Mouse (Mus musculus) regulatory T cell (primary cell): Measurements from ENCODE around the gene Fads3.

ENCODE experiments used
- in situ Hi-C: fragments of 300-600 bp; cut with MboI, MseI; formaldehyde crosslinking; loops from one replicate; pipeline ENCODE4 v1.15.1; 2025; ENCODE audit warnings: high pct_unique_total_duplicates

Gene Fads3

GRCm38 (mm10) chr19:10066189-10066500 is 24.8 kb downstream of the Fads3 start:
- in situ Hi-C loops = no loop called here

- in situ Hi-C loops = no loop called here
Measured at GRCm38 (mm10) chr19:10066502-10066901, 25.1 kb downstream of the Fads3 start.

GRCm38 (mm10) chr19:10067701-10068100 is 26.3 kb downstream of the Fads3 start:
- in situ Hi-C loops = no loop called here

GRCm38 (mm10) chr19:10070186-10070980 is 29.0 kb downstream of the Fads3 start:
- in situ Hi-C loops = no loop called here

- in situ Hi-C loops = no loop called here
Measured at GRCm38 (mm10) chr19:10071166-10071565, 29.8 kb downstream of the Fads3 start.

- in situ Hi-C loops = no loop called here
Measured at GRCm38 (mm10) chr19:10071892-10072291, 30.5 kb downstream of the Fads3 start.

- in situ Hi-C loops = no loop called here
Measured at GRCm38 (mm10) chr19:10073145-10073544, 31.8 kb downstream of the Fads3 start.

GRCm38 (mm10) chr19:10078392-10078791 is 37.0 kb downstream of the Fads3 start:
- in situ Hi-C loops = loop anchor here (25.0 kb wide), 1 partner anchor 1066 kb away; no protein-coding TSS in a partner anchor

- in situ Hi-C loops = loop anchor here (25.0 kb wide), 1 partner anchor 1068 kb away; no protein-coding TSS in a partner anchor
Measured at GRCm38 (mm10) chr19:10080384-10080783, 39.0 kb downstream of the Fads3 start.

GRCm38 (mm10) chr19:10082105-10082504 is 40.7 kb downstream of the Fads3 start:
- in situ Hi-C loops = loop anchor here (25.0 kb wide), 1 partner anchor 1070 kb away; no protein-coding TSS in a partner anchor

- in situ Hi-C loops = loop anchor here (25.0 kb wide), 1 partner anchor 1073 kb away; no protein-coding TSS in a partner anchor
Measured at GRCm38 (mm10) chr19:10085454-10085853, 44.1 kb downstream of the Fads3 start.

GRCm38 (mm10) chr19:10086976-10087375 is 45.6 kb downstream of the Fads3 start:
- in situ Hi-C loops = loop anchor here (25.0 kb wide), 1 partner anchor 1075 kb away; no protein-coding TSS in a partner anchor

- in situ Hi-C loops = loop anchor here (25.0 kb wide), 1 partner anchor 1082 kb away; no protein-coding TSS in a partner anchor
Measured at GRCm38 (mm10) chr19:10093829-10094228, 52.5 kb downstream of the Fads3 start.

GRCm38 (mm10) chr19:10094695-10095094 is 53.3 kb downstream of the Fads3 start:
- in situ Hi-C loops = loop anchor here (25.0 kb wide), 1 partner anchor 1082 kb away; no protein-coding TSS in a partner anchor

- in situ Hi-C loops = loop anchor here (25.0 kb wide), 1 partner anchor 1084 kb away; no protein-coding TSS in a partner anchor
Measured at GRCm38 (mm10) chr19:10096371-10096876, 55.1 kb downstream of the Fads3 start.

- in situ Hi-C loops = loop anchor here (25.0 kb wide), 1 partner anchor 1086 kb away; no protein-coding TSS in a partner anchor
Measured at GRCm38 (mm10) chr19:10097826-10098225, 56.5 kb downstream of the Fads3 start.

- in situ Hi-C loops = loop anchor here (5.0 to 10.0 kb wide), 2 partner anchors 107 to 1894 kb away; no protein-coding TSS in a partner anchor
Measured at GRCm38 (mm10) chr19:10100631-10101071, 59.3 kb downstream of the Fads3 start.

- in situ Hi-C loops = loop anchor here (5.0 to 10.0 kb wide), 2 partner anchors 106 to 1893 kb away; no protein-coding TSS in a partner anchor
Measured at GRCm38 (mm10) chr19:10101341-10102053, 60.1 kb downstream of the Fads3 start, which contains the start of gene Fads2. Gene Fads2, minus strand, starts transcription at chr19:10101746.

GRCm38 (mm10) chr19:10102054-10102700 is 60.8 kb downstream of the Fads3 start:
- in situ Hi-C loops = loop anchor here (5.0 to 10.0 kb wide), 2 partner anchors 105 to 1893 kb away; no protein-coding TSS in a partner anchor

- in situ Hi-C loops = loop anchor here (5.0 to 10.0 kb wide), 2 partner anchors 103 to 1891 kb away; no protein-coding TSS in a partner anchor
Measured at GRCm38 (mm10) chr19:10104234-10104633, 62.9 kb downstream of the Fads3 start.

- in situ Hi-C loops = loop anchor here (10.0 kb wide), 1 partner anchor 1890 kb away; no protein-coding TSS in a partner anchor
Measured at GRCm38 (mm10) chr19:10105034-10105493, 63.7 kb downstream of the Fads3 start.
